Mouse (Mus musculus) lung, adult 2 months (tissue): ENCODE results near the gene Aox2.

Experiments
- CTCF ChIP-seq: fragments of 200-500 bp; IDR thresholded peaks from 2 replicates; pipeline ENCODE4 v1.5.1; 2011; ENCODE audit warnings: mild to moderate bottlenecking, low read length, control low read depth; ENCODE audit not compliant: insufficient read depth
- POLR2A ChIP-seq: fragments of 200-500 bp; IDR thresholded peaks from 2 replicates; pipeline ENCODE4 v1.6.1; 2011; ENCODE audit warnings: low read depth, mild to moderate bottlenecking, control low read depth, low read length, borderline replicate concordance; ENCODE audit errors: extremely low read depth

- peak; percentile 32; the same call in 1 of the 2 replicates for TF ChIP-seq CTCF
- TF ChIP-seq POLR2A = no peak
Measured at GRCm38 (mm10) chr1:58270807-58271569, 7.1 kb upstream of the Aox2 start.
